ENCODE assay signal across 8 mouse cellular contexts in genomic region chr12:80116206-80117112, GRCm38 (mm10). TPM values are rescaled to one million over a fixed set of nuclear protein-coding genes. Genes with fewer than 3 reads are reported as not detected.
DNase-seq lines count a peak whose midpoint lies in the region; ATAC-seq lines count a peak whose summit lies in the region.

No protein-coding gene starts in this region.

- peak overlapping the region; percentile 92 for H3K27ac ChIP-seq in forebrain, embryonic 15.5 days (replicated peaks)
- peak overlapping the region; percentile 97 for H3K27ac ChIP-seq in liver, embryonic 13.5 days

- 31% methylated on average over 18 of the region's 18 CpGs for WGBS in forebrain, embryonic 15.5 days
- 59% methylated on average over 18 of the region's 18 CpGs for WGBS in liver, embryonic 13.5 days (ENCODE audit: insufficient replicate concordance)

- no peaks in the 10 kb centered on the region for H3K9me3 ChIP-seq in forebrain, embryonic 15.5 days
- H3K9me3 ChIP-seq in liver, embryonic 13.5 days (replicated peaks), result no peaks in the 10 kb centered on the region

- peaks cover 7% of the 10 kb centered on the region; the same call in 1 of the 2 replicates for H3K27me3 ChIP-seq in forebrain, embryonic 15.5 days
- no peaks in the 10 kb centered on the region for H3K27me3 ChIP-seq in liver, embryonic 13.5 days

- ATAC-seq in forebrain, embryonic 15.5 days (replicated peaks), result peak; percentile 21; the same call in 1 of the 2 replicates
- ATAC-seq in liver, embryonic 13.5 days (ENCODE audit: low read depth), result no peak

- peaks cover 45% of the 10 kb centered on the region for H3K4me1 ChIP-seq in forebrain, embryonic 15.5 days
- peaks cover 59% of the 10 kb centered on the region for H3K4me1 ChIP-seq in liver, embryonic 13.5 days (replicated peaks)

- H3K9ac ChIP-seq in forebrain, embryonic 15.5 days (replicated peaks), result peak overlapping the region; percentile 79
- peak overlapping the region; percentile 92 for H3K9ac ChIP-seq in liver, embryonic 13.5 days

- peak overlapping the region; percentile 82 for H3K4me2 ChIP-seq in forebrain, embryonic 15.5 days (replicated peaks)
- H3K4me2 ChIP-seq in liver, embryonic 13.5 days, result peak overlapping the region; percentile 98

- no peaks in the 10 kb centered on the region; the same call in 1 of the 2 replicates for H3K36me3 ChIP-seq in forebrain, embryonic 15.5 days
- peaks cover 12% of the 10 kb centered on the region; the same call in 1 of the 2 replicates for H3K36me3 ChIP-seq in liver, embryonic 13.5 days

- peak overlapping the region; percentile 86 for H3K4me3 ChIP-seq in forebrain, embryonic 15.5 days
- H3K4me3 ChIP-seq in liver, embryonic 13.5 days (replicated peaks), result peak overlapping the region; percentile 82

- DNase-seq in heart, adult 9 months (ENCODE audit: low spot score in 2 of 2), result peak; percentile 26 to 27
- no peak for DNase-seq in heart, postnatal 36 days
- DNase-seq in ES-CJ7 (ENCODE audit: low read depth, low spot score), result peak; percentile 100
- DNase-seq in liver, embryonic 13.5 days, result no peak
- DNase-seq in cerebellum, adult 8-10 months, result no peak
- DNase-seq in urinary bladder, postnatal 25 days (ENCODE audit: low spot score), result no peak
- no peak for DNase-seq in retina, embryonic 14.5 days (ENCODE audit: low spot score)

- intact Hi-C loops in heart, postnatal 36 days (cut with DNase I), result no loop called here

RNA-seq across cellular contexts. Expression of gene Zfp36l1, which starts 3.6 kb away (rescaled TPM):
- 100 to 1,000 TPM in 1 of 2 experiments, 10 to 100 TPM in 1; 94.2 to 109 TPM for total RNA-seq in heart, postnatal 36 days (2021)
- polyA plus RNA-seq in forebrain, embryonic 15.5 days (2015; fragmentation: Nextera tagmentation; extraction: Ambion mirVana), result 28.2 and 35.3 TPM in 2 replicates
- polyA plus RNA-seq in liver, embryonic 13.5 days (2015; fragmentation: Nextera tagmentation; extraction: Ambion mirVana), result 18.3 and 20.7 TPM in 2 replicates

Comparison
In these comparisons a context has a peak if more than half of its experiments do, and no peak if none do; other contexts are left out.
1. DNase-seq: peak in heart, adult 9 months (2 of 2) and ES-CJ7 (single experiment); none in heart, postnatal 36 days (0 of 2), liver, embryonic 13.5 days (single experiment), cerebellum, adult 8-10 months (single experiment), urinary bladder, postnatal 25 days (single experiment) and retina, embryonic 14.5 days (single experiment).